Mouse (Mus musculus) ovary, adult 18-20 months (tissue): ENCODE measurements around the gene Gse1.

Experiments used
- DNase-seq: peaks from one replicate; pipeline ENCODE4 v3.0.0; 2022; ENCODE audit warnings: low spot score, mixed read lengths

The Gse1 gene

DNA sequence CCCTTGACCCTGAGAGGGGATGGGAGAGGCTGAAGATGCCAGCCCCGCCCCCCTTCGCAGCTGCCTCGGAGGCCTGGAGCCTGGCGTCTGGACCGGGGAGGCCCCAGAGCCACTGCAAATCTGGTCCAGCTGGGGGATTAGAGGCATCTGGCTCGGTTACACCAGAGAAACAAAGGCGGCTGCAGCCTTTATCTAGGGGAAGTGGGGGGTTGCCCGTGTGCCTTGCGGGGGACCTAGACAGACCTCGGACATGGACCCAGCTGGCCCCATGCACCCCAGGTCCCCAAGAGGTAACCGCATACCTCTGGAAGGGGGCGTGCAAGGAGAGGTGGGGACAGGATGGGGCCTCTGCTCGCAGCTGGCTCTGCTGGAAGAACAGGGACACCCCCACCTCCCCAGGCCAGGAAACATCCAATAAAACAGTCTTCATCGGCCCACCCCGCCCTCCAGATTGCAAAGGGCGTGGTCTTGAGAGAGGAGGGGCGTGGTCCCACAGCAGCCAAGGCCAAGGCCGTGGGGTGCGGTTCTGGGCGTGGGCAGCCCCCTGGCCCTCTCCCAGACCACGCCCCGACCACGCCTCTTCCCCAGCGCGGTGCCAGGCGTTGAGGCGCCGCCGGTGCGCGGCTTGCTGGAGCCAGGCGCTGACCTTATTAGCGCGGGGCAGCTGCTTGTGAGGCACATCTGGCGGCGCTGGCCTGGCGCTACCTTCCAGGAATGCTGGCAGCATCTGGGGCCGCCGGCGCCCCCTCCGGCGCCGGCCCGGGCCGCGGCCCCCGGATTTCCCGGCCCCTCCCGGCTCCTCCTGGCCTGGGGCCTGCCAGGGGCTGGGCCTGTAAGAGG, 48.0 kb downstream of the Gse1 start:
- peak; percentile 92 for DNase-seq

DNA sequence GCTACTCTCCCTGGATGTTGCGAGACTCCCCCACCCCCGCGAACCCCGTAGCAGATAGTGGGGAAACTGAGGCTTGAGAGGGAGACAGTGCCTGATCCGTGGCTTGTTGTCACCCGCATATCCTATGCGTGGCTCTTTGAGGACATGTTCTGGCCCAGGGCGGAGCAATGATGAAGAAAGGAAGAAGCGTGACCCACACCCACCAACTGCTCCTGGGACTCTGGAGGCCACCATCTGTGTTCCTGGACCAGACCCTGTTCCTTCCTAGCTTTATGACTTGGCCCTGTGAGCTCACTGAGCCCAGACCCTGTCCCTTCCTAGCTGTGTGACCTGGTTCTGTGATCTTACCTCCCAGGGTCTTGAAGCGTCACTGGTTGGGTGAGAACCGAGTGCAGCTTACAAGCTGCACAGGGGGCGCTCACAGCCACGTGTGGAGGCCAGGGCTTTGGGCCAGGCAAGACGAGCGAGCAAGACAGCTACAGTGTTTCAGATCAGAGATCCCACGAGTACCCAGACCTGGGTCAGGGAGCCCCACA, 48.7 kb downstream of the Gse1 start:
- DNase-seq, result peak; percentile 52

DNA sequence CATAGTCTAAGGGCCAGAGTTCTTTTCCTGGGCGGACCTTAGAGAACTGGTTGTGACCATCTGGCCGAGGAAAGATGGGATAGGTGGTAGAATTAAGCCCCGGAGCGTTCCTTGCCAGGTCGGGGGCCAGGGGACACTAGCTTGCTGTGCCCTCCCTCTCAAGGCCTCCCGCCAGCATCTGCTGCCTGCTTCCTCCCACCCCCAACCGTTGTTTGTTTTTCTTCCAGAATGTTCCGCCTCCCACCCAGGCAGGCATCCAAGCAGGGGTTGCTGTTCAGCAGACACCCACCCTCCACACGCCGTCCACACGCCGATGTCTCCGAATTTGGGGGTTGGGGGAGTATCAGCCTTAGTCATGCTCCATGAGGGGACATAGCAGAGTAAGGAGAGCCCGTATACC, 49.8 kb downstream of the Gse1 start:
- no peak for DNase-seq

DNA sequence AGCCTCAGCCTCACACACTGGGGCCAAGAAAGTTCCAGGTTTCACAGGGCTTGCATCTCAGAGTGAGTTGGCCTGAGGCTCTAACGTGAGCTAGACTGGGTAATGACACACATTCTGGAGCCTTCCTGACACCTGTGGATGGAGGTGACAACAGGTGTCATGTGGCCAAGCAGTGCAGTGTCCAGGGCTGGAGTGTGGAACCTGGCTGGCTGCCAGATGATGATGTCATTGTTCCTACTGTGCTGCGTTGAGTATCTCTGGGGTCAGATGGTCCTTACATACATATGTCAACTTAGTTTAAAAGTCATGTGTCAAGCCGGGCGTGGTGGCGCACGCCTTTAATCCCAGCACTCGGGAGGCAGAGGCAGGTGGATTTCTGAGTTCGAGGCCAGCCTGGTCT, 51.2 kb downstream of the Gse1 start:
- no peak for DNase-seq

DNA sequence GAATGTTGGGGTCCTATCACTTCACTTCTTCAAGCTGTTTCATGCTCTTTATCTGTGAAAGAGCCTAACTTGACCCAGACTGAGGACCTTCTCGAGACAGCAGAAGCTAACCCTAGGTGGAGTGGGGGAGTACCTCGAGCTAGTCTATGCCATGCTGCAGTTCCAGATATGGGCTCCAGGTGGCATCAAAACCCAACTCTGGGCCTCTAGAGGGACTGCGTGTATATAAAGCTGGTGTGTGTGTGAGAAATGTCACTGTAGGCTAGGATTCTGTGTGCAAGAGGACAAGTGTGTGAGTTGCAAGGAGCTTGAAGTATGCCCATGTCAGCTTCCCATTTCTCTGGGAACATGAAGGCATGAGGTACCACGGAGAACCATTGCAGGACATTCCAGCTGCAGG, 53.2 kb downstream of the Gse1 start:
- DNase-seq, result no peak

DNA sequence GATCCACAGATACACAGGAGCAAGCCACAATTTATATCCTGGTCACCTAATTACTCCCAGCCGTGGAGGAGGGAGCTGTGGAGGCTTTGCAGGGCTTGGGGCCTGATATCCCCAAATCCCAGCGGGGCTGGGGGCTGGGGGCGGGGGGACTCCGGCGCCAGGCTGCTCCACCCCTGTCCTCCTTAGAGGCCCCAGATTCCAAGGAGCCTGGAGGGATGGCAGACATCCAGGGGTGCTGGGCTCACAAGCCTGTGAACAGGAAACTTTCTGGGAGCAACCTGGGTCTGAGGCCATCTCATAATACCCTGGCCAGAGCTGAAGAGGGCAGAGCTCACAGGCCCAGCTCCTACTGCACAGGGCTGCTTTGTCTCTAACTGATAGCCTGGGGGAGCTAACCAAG, 54.2 kb downstream of the Gse1 start:
- DNase-seq, result no peak

DNA sequence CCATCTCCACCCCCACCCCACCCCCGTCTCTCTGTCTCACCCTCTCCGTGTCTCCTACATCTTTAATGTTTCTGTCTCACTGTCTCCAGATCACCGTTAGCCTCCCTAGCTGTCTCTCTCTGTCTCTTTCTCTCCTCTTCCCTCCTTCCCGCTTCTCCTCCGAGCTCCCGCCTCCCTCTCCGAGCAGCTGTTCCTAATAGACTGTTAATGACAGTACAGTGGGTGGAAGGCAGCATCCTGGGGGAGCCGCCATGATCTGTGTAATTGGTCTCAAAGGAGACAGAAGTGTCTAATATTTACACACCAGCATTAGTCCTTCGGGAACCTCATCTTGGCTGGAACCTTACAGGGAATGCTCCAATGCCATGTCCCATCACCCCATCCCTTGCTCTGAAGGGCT, 56.0 kb downstream of the Gse1 start:
- no peak for DNase-seq

DNA sequence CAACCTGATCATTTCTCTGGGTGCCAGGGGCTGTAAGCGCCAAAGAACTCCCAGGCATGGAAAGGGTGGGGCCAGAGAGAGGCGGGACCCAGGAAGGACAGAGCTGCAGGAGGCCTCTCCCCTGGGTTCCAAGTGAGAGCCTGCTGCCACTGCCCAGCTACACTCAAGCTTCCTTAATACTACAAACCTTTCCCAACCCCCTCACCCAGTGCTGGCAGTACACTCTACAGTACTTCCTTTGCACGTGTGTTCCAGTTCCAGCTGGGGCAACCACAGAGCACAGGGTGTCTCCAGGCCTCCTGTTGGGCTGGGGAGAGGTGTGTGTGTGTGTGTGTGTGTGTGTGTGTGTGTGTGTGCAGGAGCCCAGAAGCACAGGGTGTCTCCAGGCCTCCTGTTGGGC, 56.8 kb downstream of the Gse1 start:
- no peak for DNase-seq

DNA sequence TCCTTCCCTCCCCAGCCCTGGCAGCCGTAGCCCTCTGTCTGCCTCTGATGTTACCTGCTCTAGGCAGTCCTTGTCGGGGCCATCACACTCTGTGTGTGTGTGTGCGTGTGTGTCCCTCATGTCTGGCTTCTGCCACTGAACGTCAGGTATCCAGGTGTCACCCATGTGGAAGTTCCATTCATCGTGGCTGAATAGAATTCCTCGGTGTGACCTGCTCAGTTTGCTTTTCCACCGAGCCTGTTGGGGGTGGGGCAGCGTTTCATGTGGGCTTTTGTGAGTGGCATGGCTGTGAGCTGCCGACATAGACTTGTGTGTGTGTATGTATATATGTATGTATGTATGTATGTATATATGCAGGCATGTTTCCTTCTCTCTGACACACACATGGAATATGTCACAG, 57.6 kb downstream of the Gse1 start:
- DNase-seq, result no peak

DNA sequence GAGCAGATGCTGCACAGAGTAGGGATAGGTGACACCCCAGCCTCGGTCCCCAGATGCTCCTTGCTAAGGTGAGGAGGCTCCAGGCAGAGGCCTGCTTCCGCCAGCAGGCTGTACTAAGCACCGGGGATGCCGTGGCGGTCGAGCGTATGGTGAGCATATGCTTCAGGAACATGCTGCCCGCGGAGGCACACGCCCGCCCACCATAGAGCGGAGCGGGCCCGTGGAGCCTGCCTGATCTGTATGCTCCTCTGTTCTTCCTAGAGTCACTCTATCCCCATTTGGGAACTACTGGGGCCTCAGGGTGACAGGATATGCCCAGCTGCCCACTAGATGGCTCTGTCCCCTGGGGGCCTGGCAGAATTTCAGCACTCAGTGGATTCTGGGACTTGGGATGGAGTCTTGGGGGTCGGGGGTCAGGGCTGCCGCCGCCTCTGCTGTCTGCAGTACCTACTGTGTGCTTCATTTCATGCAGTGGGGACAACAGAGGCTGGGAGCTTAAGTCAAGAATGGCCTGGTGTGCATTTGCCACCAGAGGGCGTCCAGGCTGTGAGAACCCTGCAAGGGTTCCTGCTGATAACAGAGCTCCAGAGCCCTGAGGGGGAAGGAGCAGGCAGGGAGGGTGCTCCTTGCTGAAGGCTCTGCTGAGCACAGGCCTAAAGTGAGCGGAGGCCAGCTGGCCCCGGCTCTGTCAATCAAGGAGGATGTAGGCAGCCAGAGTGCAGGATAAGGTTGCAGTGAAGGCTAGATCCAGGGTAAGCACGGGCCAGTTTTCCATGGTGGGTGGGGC, 60.1 kb downstream of the Gse1 start:
- peak; percentile 43 for DNase-seq

DNA sequence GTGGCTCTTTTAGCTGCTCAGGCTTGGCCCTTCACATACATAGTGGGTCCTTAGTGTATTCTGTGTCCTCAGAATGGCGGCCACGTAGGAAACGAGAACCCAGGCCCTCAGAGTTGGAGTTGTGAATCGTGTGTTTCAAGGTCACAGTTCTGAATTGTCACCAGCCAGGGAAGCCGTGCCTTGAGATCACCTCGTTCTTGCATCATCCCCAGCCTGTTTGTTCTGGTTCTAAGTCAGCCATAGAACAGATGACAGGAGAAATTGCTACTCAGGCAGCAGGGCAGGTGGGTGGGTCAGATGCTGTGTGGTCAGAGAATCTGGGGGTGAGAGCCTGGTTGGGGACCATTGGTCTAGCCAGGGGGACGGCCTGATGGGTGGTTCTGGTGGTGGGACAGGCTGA, 60.9 kb downstream of the Gse1 start:
- DNase-seq, result no peak

DNA sequence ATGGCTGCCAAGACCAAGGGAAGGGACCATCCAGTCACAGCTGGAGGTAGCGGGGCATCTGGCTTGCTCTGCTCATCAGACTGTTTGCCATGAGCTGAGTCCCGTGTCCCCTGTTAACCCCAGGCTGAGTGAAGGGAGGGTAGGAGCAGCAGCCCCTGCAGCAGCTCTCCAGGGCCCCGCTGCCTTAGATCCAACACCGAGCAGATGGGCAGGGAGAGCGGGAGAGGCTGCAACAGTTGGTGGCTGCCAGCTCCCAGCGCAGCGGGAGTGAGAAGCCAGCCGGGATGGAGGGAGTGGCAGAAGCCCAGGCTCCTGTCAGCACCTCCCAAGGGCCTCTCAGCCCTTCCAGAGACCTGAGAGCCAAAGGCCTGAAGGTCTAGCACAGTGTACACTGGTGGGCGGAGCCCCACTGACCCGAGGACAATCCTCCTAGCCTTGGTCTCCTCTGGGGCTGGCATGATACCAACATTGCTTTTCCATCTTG, 61.5 kb downstream of the Gse1 start:
- peak; percentile 55 for DNase-seq

DNA sequence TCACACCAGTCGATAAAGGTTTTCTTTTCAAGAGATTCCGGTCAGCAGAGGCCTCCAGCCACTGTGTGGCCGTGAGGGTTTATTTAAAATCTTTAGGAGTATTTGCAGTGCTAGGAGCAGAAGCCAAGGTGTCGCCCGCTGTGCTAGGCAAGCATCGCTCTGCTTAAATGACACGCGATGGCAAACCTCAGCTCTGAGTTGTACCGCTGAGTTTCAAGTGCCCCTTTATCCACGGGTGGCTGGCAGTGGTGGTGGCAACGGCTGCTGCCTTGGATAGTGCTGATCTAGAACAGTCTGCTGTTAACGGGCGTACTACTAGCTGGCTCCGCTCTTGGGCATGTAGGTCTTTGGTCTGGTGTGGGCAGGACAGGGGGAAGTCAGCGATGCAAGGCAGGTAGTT, 62.4 kb downstream of the Gse1 start:
- DNase-seq, result no peak

DNA sequence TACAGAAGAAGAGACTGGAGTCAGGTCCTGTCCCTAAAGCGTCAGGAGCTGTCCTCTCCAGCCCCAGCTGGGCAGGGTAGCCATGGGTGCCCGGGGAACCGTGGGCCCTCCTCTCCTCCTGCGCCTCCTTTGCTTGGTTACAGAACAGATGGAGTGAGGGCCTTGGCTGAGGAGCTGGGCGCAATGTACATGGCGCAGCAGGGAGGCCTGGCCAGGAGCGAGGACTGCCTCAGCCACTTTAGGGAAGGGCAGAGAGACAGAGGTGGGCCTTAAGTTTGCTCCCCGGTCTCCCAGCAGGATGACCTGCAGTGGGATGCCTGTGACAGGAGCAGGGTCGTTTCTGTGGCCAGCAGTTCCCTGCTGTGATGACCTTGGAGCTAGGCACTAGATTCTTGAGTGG, 63.4 kb downstream of the Gse1 start:
- DNase-seq, result no peak

DNA sequence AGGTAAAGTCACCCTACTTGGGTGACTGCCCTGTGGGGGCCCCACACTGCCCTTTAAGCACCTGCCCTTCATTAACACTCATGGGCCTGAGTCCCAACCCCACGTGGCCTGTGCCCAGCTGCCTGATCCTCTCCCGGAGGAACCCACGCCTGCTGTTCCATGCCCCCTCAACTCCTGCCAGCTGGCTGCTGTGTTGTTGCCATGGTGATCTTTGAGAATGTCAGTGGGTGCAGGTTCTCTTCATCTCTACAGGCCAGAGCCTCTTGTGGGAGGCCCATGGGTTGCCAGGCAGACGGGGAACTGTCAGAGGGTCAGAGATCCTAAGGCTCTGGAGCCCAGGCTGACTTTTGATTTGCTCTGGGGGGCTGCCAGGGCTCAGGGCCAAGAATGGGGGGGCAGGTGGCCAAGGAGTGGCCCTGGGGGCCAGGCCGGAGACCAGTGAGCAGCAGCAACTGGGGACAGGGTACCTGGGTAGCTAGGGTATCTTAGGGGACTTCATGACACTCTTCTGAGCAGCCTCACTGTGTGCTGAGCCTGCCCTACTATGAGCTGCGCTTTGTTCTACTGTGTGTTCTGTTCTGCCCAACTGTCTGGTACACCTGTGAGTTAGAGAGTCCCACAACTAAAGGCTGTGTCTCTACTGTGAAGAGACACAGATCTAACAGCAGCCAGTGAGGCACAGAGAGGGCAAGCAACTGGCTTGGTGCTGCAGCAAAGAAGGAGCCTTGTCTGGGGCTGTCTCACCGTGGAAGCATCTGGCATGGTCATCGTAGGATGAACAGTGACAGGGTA, 64.3 kb downstream of the Gse1 start:
- no peak for DNase-seq

DNA sequence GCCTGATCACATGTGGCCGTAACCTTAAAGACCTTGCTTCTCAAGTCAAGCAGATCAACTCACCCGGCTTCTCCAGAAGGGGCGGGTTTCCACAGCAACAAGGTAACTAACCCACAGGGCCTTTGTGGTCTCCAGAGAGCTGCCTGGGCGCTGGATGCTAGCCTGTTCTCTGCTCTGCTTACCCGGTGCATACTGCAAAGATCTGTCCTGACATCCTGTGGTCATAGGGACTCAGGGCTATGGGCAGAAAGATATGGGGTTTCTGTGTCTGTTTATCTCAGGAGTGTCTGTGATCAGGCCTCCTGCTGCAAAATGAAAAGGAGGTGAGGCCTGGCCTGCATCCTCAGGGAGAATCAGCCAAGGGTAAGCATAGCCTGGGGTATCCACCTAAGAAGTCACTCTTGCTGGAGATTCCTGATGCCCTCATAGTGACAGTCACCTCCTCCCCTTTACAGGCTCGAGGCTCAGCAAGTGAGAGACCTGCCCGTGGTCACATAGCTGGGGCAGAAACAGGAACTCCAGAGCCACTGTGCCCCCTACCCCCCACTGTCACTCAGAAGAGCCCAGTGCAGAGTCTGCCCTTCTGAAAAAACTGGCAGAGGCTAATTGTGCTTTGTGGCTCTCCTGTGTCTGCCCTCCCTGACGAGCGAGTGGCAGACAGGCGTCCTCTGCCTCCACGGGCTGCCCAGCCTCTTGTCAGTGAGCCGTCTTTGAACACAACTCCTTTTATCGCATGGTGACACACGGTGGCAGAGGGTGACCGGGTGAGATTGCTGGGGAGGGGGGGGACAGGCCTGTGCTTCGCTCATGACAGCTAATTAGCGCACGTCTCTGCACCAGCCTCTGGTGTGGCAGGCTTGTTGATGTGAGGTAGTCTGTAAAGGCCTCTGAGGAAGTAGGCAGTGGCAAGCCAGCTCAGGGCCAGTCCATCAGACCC, 65.4 kb downstream of the Gse1 start:
- no peak for DNase-seq

DNA sequence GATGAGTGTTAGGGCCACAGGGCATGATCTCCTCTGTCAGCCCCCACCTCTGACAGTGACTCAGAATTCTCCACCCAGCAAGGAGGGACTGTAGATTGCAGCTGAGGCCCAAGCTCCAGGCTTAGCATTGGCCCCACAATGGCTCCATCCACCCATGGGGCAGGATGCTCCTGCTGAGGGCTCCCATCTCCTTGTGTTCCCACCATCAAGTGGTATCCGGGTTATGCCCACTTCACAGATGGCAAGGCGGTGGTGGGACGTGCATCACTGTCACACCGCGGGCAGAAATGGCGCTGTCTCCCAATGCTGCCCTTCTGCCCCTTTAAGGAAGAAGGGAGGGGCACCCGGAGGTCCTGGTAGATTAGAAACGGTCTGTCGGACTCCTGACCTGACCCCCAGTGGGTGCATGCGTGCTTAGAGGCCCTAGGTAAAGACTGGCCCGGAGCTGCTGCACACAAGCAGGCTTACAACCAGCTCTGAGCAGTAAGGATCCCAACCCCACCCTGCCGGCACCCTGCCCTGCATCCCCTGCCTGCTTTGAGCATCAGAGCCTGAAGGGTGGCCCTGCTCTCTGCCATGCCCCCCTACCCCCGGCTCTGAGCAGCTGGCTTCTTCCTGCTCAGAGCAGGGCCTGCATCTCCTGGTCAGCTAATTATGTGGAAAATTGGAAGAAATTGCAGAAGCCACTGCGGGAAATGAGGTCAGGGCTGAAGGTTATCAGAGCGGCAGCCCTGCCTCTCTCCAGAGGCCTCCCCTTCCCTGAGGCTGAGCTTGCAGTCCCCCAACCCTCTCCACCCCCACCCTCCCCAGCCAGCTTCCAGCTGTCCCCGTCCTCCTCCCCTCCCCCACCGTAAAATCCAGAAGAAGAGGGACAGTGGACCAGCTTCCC, 67.0 kb downstream of the Gse1 start:
- no peak for DNase-seq

DNA sequence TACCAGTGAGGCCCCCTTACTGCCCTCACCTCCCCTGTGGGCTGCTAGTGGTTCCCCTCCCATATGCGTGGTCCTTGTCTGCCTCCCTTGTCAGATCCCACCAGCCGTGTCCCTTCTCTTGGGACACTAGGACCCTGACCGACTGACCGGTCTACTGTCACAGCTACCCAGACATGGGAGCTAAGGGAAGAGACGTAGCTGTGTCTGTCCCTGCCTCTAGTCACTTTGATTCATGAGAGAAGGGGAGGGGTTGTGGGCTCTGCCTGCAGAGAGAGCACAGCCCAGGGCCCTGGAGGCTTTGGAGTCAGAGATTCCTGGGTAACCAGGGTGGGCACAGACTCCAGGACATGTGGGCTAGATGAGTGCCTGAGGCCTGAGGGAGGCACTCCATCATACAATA, 68.7 kb downstream of the Gse1 start:
- DNase-seq, result no peak

DNA sequence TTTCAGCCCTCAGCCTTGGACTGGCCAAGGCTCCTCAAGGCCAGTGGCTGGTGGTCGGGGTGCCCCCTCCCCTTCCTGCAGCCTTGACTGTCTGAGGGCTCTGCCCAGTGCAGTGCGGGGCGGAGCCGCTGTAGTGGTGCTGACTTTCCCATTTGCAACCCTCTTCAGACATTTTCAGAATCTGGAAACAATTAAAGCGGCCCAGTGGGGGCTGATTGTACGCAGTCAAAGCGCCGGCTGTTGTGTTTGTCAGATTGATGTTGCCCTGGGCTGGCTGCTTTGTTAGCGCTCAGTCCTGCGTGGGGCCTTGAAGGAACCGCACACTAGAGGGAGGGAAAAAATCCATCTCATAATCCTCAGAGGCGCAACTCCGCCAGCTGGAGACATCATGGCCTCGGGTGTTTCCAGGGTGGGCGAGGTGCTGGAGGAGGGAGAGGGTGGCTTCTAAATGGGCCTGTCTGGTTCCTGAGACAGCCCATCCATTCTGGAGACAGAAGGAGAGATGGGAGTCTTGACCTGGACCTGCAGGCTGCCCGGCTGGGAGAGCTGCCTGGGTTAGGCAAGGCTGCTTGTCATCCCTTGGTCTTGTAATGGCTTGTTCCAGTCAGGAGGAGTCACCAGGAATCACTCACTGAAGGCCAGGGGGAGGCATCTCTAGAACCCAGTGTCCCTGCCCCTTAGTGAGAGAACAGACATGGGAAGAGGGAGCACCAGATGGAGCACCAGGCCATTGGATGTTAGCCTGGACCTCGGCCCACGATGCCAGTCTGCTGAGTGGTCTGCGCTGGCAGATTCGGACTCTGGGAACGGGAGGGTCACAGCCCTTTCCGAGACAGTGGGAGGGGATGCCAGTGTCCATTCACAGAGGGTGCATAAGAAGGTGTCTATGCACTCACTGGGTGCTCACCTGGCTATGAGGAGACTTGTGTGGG, 70.6 kb downstream of the Gse1 start:
- no peak for DNase-seq
